Mouse (Mus musculus) testis, adult 2 months (tissue): ENCODE measurements around the gene Grid2ip.

Source experiments
- CTCF ChIP-seq: fragments of 200-500 bp; IDR thresholded peaks from 2 replicates; pipeline ENCODE4 v1.5.1; 2012; ENCODE audit warnings: low read depth, mild to moderate bottlenecking, inconsistent platforms, low read length, moderate library complexity; ENCODE audit not compliant: control insufficient read depth, insufficient read depth, insufficient replicate concordance
- POLR2A ChIP-seq: fragments of 200-500 bp; IDR thresholded peaks from 2 replicates; pipeline ENCODE4 v1.6.1; 2012; ENCODE audit warnings: low read depth, mild to moderate bottlenecking, inconsistent platforms, low read length, moderate library complexity; ENCODE audit not compliant: control insufficient read depth

DNA sequence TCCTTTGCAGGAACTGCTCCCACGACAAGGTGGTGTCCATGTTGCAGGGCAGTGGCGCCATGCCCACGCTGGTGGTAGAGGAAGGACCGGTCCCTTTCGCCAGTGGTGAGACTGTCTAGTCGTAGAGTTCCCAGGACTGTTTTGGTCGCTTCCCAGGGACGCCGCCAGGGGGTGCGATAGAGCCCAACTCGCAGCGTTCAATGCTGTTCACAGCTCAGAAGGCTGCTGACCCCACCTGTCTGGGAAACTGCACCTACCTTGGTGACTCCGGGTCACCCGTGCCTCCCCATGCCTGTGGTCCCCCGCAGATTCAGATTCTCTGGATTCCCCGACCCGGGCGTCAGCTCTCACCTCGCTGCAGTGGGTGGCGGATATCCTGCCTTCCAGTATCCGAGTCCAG is 18.1 kb downstream of the Grid2ip start:
- TF ChIP-seq CTCF (peak; percentile 92), POLR2A (no peak)
